In genomic region chr11:51854981-51855817, GRCm38 (mm10) we compare ENCODE assay signal across 8 mouse cellular contexts. TPM values are rescaled to one million over a fixed set of nuclear protein-coding genes. Genes with fewer than 3 reads are reported as not detected.
DNase-seq lines count a peak whose midpoint lies in the region; ATAC-seq lines count a peak whose summit lies in the region.

No protein-coding gene starts in this region.

- peak; percentile 92 for DNase-seq in R1 (ENCODE audit: low read depth, low spot score)
- DNase-seq in cerebellum, postnatal 25 days, result peak; percentile 82 to 89
- DNase-seq in frontal cortex, postnatal 25 days (ENCODE audit: low spot score in 2 of 2), result peak; percentile 33 to 59
- peak; percentile 45 to 54 for DNase-seq in left cerebral cortex, adult 8-10 months (ENCODE audit: low spot score in 2 of 2)
- peak; percentile 66 for DNase-seq in retina, postnatal 7 days (ENCODE audit: low read depth, low spot score)
- DNase-seq in urinary bladder, postnatal 10 days (ENCODE audit: low spot score), result peak; percentile 20

- H3K4me2 ChIP-seq in hindbrain, embryonic 15.5 days, result peak overlapping the region; percentile 100

- H3K36me3 ChIP-seq in hindbrain, embryonic 15.5 days, result no peaks in the 10 kb centered on the region
- H3K36me3 ChIP-seq in macrophage (ENCODE audit: inconsistent target), result no peaks in the 10 kb centered on the region

- peak overlapping the region; percentile 63 for H3K27ac ChIP-seq in hindbrain, embryonic 15.5 days (replicated peaks)
- H3K27ac ChIP-seq in macrophage, result peak overlapping the region; percentile 75

- peak overlapping the region; percentile 75 for H3K4me3 ChIP-seq in hindbrain, embryonic 15.5 days
- peak overlapping the region; percentile 56 for H3K4me3 ChIP-seq in macrophage (ENCODE audit: inconsistent target)

- 2% methylated on average over 20 of the region's 42 CpGs for WGBS in hindbrain, embryonic 15.5 days
- 17% methylated on average over 16 of the region's 42 CpGs for WGBS in macrophage (ENCODE audit: missing documents)

- H3K27me3 ChIP-seq in hindbrain, embryonic 15.5 days, result 0 out of 2 replicates have a peak, but pooled peaks cover 3% of the 10 kb centered on the region

- peak; percentile 80 for ATAC-seq in hindbrain, embryonic 15.5 days (ENCODE audit: low FRiP score, low read depth)

- H3K4me1 ChIP-seq in hindbrain, embryonic 15.5 days (replicated peaks), result peaks cover 34% of the 10 kb centered on the region

- no peaks in the 10 kb centered on the region for H3K9me3 ChIP-seq in hindbrain, embryonic 15.5 days

- peak overlapping the region; percentile 62 for H3K9ac ChIP-seq in hindbrain, embryonic 15.5 days

- peaks cover 51% of the 10 kb centered on the region for H3K79me2 ChIP-seq in macrophage (ENCODE audit: inconsistent target)

RNA-seq across cellular contexts. Expression of gene Jade2, which starts 2.3 kb away (rescaled TPM):
- 0.69 and 0.71 TPM in 2 replicates for polyA plus RNA-seq in hindbrain, embryonic 15.5 days (2015; fragmentation: Nextera tagmentation; extraction: Ambion mirVana)
- total RNA-seq in left cerebral cortex, adult 8-10 months (2022), result 10 to 100 TPM; 53.5 to 60.9 (median 57.6) TPM
- 100 to 1,000 TPM in 5 of 26 experiments, 10 to 100 TPM in 21; 20.0 to 162 (median 72.9) TPM for total RNA-seq in macrophage (2018; cell fraction: chromatin; rRNA removed)
- total RNA-seq in macrophage (2018; cell fraction: cytosol; rRNA removed), result 10 to 100 TPM; 25.3 to 91.3 (median 56.1) TPM
- total RNA-seq in macrophage (2018; cell fraction: nucleus; rRNA removed), result 100 to 1,000 TPM in 5 of 26 experiments, 10 to 100 TPM in 21; 28.2 to 135 (median 67.7) TPM
- polyA plus RNA-seq in macrophage (2018), result 30.8 to 37.9 TPM (median 31.3 TPM) in 3 replicates

Comparison
In these comparisons a context has a peak if more than half of its experiments do, and no peak if none do; other contexts are left out.
1. Peak in every context shown above with its lines: DNase-seq, ATAC-seq, H3K4me3 ChIP-seq and H3K27ac ChIP-seq.
2. DNase-seq: peak in every context shown above with its lines; median percentile 92 in R1; 86 in cerebellum, postnatal 25 days; 66 in retina, postnatal 7 days; 50 in left cerebral cortex, adult 8-10 months; 46 in frontal cortex, postnatal 25 days; 20 in urinary bladder, postnatal 10 days.
3. RNA of gene Jade2, which starts 2.3 kb away (polyA plus RNA-seq): 30.8 to 37.9 TPM in macrophage; 0.69 to 0.71 TPM in hindbrain, embryonic 15.5 days; every median in the first group is over 10 times any median in the second.